Mouse (Mus musculus) liver, adult 2 months (tissue): ENCODE results near the gene Gm45140.

Source experiments
- CTCF ChIP-seq: fragments of 200-500 bp; IDR thresholded peaks from 2 replicates; pipeline ENCODE4 v1.5.1; 2011; ENCODE audit warnings: low read depth, low read length, control low read depth
- POLR2A ChIP-seq: fragments of 200-500 bp; IDR thresholded peaks from 2 replicates; pipeline ENCODE4 v1.6.1; 2011; ENCODE audit warnings: low read length, control low read depth; ENCODE audit not compliant: insufficient read depth; ENCODE audit errors: extremely low read depth

GRCm38 (mm10) chr6:87763376-87764280, 72.0 kb downstream of the Gm45140 start:
- peak; percentile 53 for TF ChIP-seq CTCF
- no peak for TF ChIP-seq POLR2A
